Mouse (Mus musculus) myocyte (in vitro differentiated cells): ENCODE results near the gene Lmbr1. TPM values are rescaled to one million over a fixed set of nuclear protein-coding genes. Genes with fewer than 3 reads are reported as not detected.

ENCODE experiments used
- H3K27me3 ChIP-seq: one replicate; pipeline ENCODE4 v1.6.1; 2011; ENCODE audit not compliant: control insufficient read depth, insufficient read depth, insufficient read length
- H3K36me3 ChIP-seq: one replicate; pipeline ENCODE4 v1.6.1; 2011; ENCODE audit not compliant: control insufficient read depth, insufficient read depth
- H3K4me2 ChIP-seq: one replicate; pipeline ENCODE4 v1.6.1; 2011; ENCODE audit warnings: low read depth, control low read depth
- H3K4me3 ChIP-seq: one replicate; pipeline ENCODE4 v1.5.1; 2011; ENCODE audit warnings: mild to moderate bottlenecking, control low read depth, moderate library complexity
- H3K79me2 ChIP-seq: one replicate; pipeline ENCODE4 v1.6.1; 2011; ENCODE audit not compliant: control insufficient read depth, insufficient read depth
- H3ac ChIP-seq: one replicate; pipeline ENCODE4 v1.6.1; 2011; ENCODE audit not compliant: control insufficient read depth, insufficient read length
- CEBPB ChIP-seq: IDR thresholded peaks from 2 replicates; pipeline ENCODE4 v1.6.1; 2011; ENCODE audit warnings: mild to moderate bottlenecking, moderate library complexity; ENCODE audit not compliant: poor library complexity, insufficient read depth, severe bottlenecking
- E2F4 ChIP-seq: IDR thresholded peaks from one replicate; pipeline ENCODE4 v1.6.1; 2011; ENCODE audit warnings: mild to moderate bottlenecking, control low read depth, moderate library complexity; ENCODE audit not compliant: insufficient read depth
- MAX ChIP-seq: IDR thresholded peaks from one replicate; pipeline ENCODE4 v1.6.1; 2011; ENCODE audit warnings: low read depth, mild to moderate bottlenecking, control low read depth
- MYOD1 ChIP-seq, 3 experiments: IDR thresholded peaks; one replicate each; pipeline ENCODE4 v1.6.1; 2011; ENCODE audit warnings: control low read depth in 2 of 3, low read depth in 2 of 3, mild to moderate bottlenecking in 2 of 3, moderate library complexity in 1 of 3; ENCODE audit not compliant: insufficient read length in 2 of 3, control insufficient read depth in 1 of 3
- MYOG ChIP-seq, 3 experiments: IDR thresholded peaks; one replicate each; pipeline ENCODE4 v1.6.1; 2011; ENCODE audit warnings: control low read depth in 2 of 3, low read depth in 2 of 3, mild to moderate bottlenecking in 2 of 3; ENCODE audit not compliant: insufficient read length in 2 of 3, control insufficient read depth in 1 of 3, insufficient read depth in 1 of 3
- POLR2A ChIP-seq: IDR thresholded peaks from one replicate; pipeline ENCODE4 v1.6.1; 2011; ENCODE audit warnings: low read depth, mild to moderate bottlenecking, control low read depth, moderate library complexity; ENCODE audit not compliant: insufficient read length
- POLR2AphosphoS2 ChIP-seq: IDR thresholded peaks from one replicate; pipeline ENCODE4 v1.6.1; 2011; ENCODE audit warnings: low read depth, control low read depth; ENCODE audit not compliant: insufficient read length
- REST ChIP-seq: IDR thresholded peaks from one replicate; pipeline ENCODE4 v1.6.1; 2011; ENCODE audit warnings: mild to moderate bottlenecking, control low read depth, moderate library complexity; ENCODE audit not compliant: insufficient read depth, insufficient read length
- SRF ChIP-seq: IDR thresholded peaks from one replicate; pipeline ENCODE4 v1.6.1; 2011; ENCODE audit warnings: low read depth; ENCODE audit not compliant: control insufficient read depth, insufficient read length
- TCF12 ChIP-seq: IDR thresholded peaks from one replicate; pipeline ENCODE4 v1.6.1; 2011; ENCODE audit warnings: mild to moderate bottlenecking, control low read depth; ENCODE audit not compliant: poor library complexity, insufficient read depth, severe bottlenecking
- TCF3 ChIP-seq: IDR thresholded peaks from one replicate; pipeline ENCODE4 v1.6.1; 2011; ENCODE audit warnings: low read depth, control low read depth; ENCODE audit not compliant: insufficient read length
- USF1 ChIP-seq: IDR thresholded peaks from one replicate; pipeline ENCODE4 v1.6.1; 2011; ENCODE audit warnings: low read depth, mild to moderate bottlenecking, control low read depth, moderate library complexity
- polyA plus RNA-seq: library from polyadenylated mRNA; unstranded; fragments of >200 nt; fragmentation: generic; extraction: Trizol; gene quantifications from one replicate; pipeline ENCODE4 v1.2.1, GENCODE M21; 2012; ENCODE audit warnings: missing spikeins

Gene Lmbr1
- polyA plus RNA-seq, 1 experiment, result 2.9 TPM

GRCm38 (mm10) chr5:29196264-29196658 is 181.9 kb downstream of the Lmbr1 start:
- H3K27me3 ChIP-seq, result no peaks in the 10 kb centered on the region
- TF ChIP-seq USF1 (no peak), TCF12 (no peak), REST (no peak), E2F4 (no peak), POLR2AphosphoS2 (no peak), TCF3 (no peak), MYOG (IDR thresholded peaks at IDR 0.05; ENCODE audit: control insufficient read depth in 1 of 3, insufficient read depth in 1 of 3, insufficient read length in 2 of 3, low read depth in 2 of 3) (no peak), CEBPB (no peak)
- H3K4me3 ChIP-seq, result peak overlapping the region; percentile 29
- no peak overlapping the region for H3ac ChIP-seq
- H3K4me2 ChIP-seq, result peak overlapping the region; percentile 63
- no peaks in the 10 kb centered on the region for H3K79me2 ChIP-seq
- H3K36me3 ChIP-seq, result no peaks in the 10 kb centered on the region

GRCm38 (mm10) chr5:29195570-29196263 is 182.5 kb downstream of the Lmbr1 start, which contains the start of gene Rnf32:
Gene Rnf32, plus strand, starts transcription at chr5:29195992.
- Histone ChIP-seq H3K27me3 (no peaks in the 10 kb centered on the region), H3K36me3 (no peaks in the 10 kb centered on the region), H3K79me2 (no peaks in the 10 kb centered on the region), H3ac (no peak within 1 kb of the TSS), H3K4me2 (peak within 1 kb of the TSS; percentile 63), H3K4me3 (peak within 1 kb of the TSS; percentile 29)
- no peak for TF ChIP-seq CEBPB
- peak; percentile 65 for TF ChIP-seq POLR2AphosphoS2
- TF ChIP-seq MYOD1 (IDR thresholded peaks at IDR 0.05; ENCODE audit: control insufficient read depth in 1 of 3, insufficient read length in 2 of 3, low read depth in 2 of 3), result peak in 1 of 3 experiments; percentile 59
- TF ChIP-seq MYOG (IDR thresholded peaks at IDR 0.05; ENCODE audit: control insufficient read depth in 1 of 3, insufficient read depth in 1 of 3, insufficient read length in 2 of 3, low read depth in 2 of 3), result peak in 1 of 3 experiments; percentile 2
- TF ChIP-seq POLR2A, result peak; percentile 85

- Histone ChIP-seq H3ac (no peak overlapping the region), H3K36me3 (no peaks in the 10 kb centered on the region), H3K4me2 (peak overlapping the region; percentile 60), H3K4me3 (peak overlapping the region; percentile 29), H3K79me2 (no peaks in the 10 kb centered on the region), H3K27me3 (no peaks in the 10 kb centered on the region)
- TF ChIP-seq MYOD1 (IDR thresholded peaks at IDR 0.05; ENCODE audit: control insufficient read depth in 1 of 3, insufficient read length in 2 of 3, low read depth in 2 of 3), result no peak
- no peak for TF ChIP-seq TCF3
- no peak for TF ChIP-seq REST
- no peak for TF ChIP-seq TCF12
- no peak for TF ChIP-seq MAX
- no peak for TF ChIP-seq SRF
- no peak for TF ChIP-seq E2F4
- TF ChIP-seq POLR2AphosphoS2, result no peak
- TF ChIP-seq CEBPB, result no peak
- TF ChIP-seq USF1, result no peak
- TF ChIP-seq POLR2A, result no peak
These were observed 183.0 kb downstream of the Lmbr1 start for GRCm38 (mm10) chr5:29195231-29195569.

GRCm38 (mm10) chr5:29186798-29187197 is 191.4 kb downstream of the Lmbr1 start:
- Histone ChIP-seq H3K4me2 (no peak overlapping the region), H3ac (no peak overlapping the region), H3K36me3 (no peaks in the 10 kb centered on the region), H3K4me3 (no peak overlapping the region), H3K27me3 (no peaks in the 10 kb centered on the region), H3K79me2 (no peaks in the 10 kb centered on the region)
- no peak for TF ChIP-seq SRF
- no peak for TF ChIP-seq E2F4
- no peak for TF ChIP-seq TCF12
- TF ChIP-seq USF1, result no peak
- TF ChIP-seq TCF3, result no peak

Other genes starting within 250 kb of the Lmbr1 start
- gene Rnf32, start 182.4 kb downstream of the Lmbr1 start, polyA plus RNA-seq, result 0.96 TPM
- gene Nom1, start 56.3 kb upstream of the Lmbr1 start, polyA plus RNA-seq, result 9.9 TPM
- gene Mnx1, start 100.1 kb upstream of the Lmbr1 start, polyA plus RNA-seq, result not detected
- 28.9 TPM for gene Ube3c, start 190.9 kb upstream of the Lmbr1 start, polyA plus RNA-seq